In genomic region chr5:64389202-64389929, GRCm38 (mm10) we compare ENCODE assay signal across 8 mouse cellular contexts.
DNase-seq lines count a peak whose midpoint lies in the region; ATAC-seq lines count a peak whose summit lies in the region.

No protein-coding gene starts in this region.

- ATAC-seq in forebrain, embryonic 14.5 days: peak; percentile 63
- ATAC-seq in neural tube, embryonic 15.5 days (ENCODE audit: low FRiP score): peak; percentile 53; the same call in 1 of the 2 replicates

- no peak overlapping the region for H3K4me3 ChIP-seq in forebrain, embryonic 14.5 days (ENCODE audit: low read depth, low read length)
- H3K4me3 ChIP-seq in neural tube, embryonic 15.5 days (replicated peaks): no peak overlapping the region

- no peaks in the 10 kb centered on the region for H3K27me3 ChIP-seq in forebrain, embryonic 14.5 days (replicated peaks; ENCODE audit: control insufficient read depth, insufficient read depth, low read length)
- 0 out of 2 replicates have a peak, but pooled peaks cover 6% of the 10 kb centered on the region for H3K27me3 ChIP-seq in neural tube, embryonic 15.5 days (replicated peaks)

- peaks cover 17% of the 10 kb centered on the region for H3K4me1 ChIP-seq in forebrain, embryonic 14.5 days (ENCODE audit: control insufficient read depth, insufficient read depth, low read length)
- peaks cover 16% of the 10 kb centered on the region for H3K4me1 ChIP-seq in neural tube, embryonic 15.5 days

- 13% methylated on average over 6 of the region's 6 CpGs for WGBS in forebrain, embryonic 14.5 days
- 12% methylated on average over 6 of the region's 6 CpGs for WGBS in neural tube, embryonic 15.5 days

- H3K36me3 ChIP-seq in forebrain, embryonic 14.5 days (ENCODE audit: control insufficient read depth, insufficient read depth, low read length): no peaks in the 10 kb centered on the region
- no peaks in the 10 kb centered on the region for H3K36me3 ChIP-seq in neural tube, embryonic 15.5 days

- no peak overlapping the region for H3K9ac ChIP-seq in forebrain, embryonic 14.5 days (ENCODE audit: low read length)
- H3K9ac ChIP-seq in neural tube, embryonic 15.5 days (replicated peaks): no peak overlapping the region

- H3K9me3 ChIP-seq in forebrain, embryonic 14.5 days (replicated peaks; ENCODE audit: control insufficient read depth, low read length): no peaks in the 10 kb centered on the region
- no peaks in the 10 kb centered on the region for H3K9me3 ChIP-seq in neural tube, embryonic 15.5 days (replicated peaks)

- H3K4me2 ChIP-seq in forebrain, embryonic 14.5 days (ENCODE audit: low read length): no peak overlapping the region
- no peak overlapping the region for H3K4me2 ChIP-seq in neural tube, embryonic 15.5 days

- no peak overlapping the region for H3K27ac ChIP-seq in forebrain, embryonic 14.5 days (ENCODE audit: low read depth, low read length)
- no peak overlapping the region for H3K27ac ChIP-seq in neural tube, embryonic 15.5 days (replicated peaks)

- DNase-seq in retina, postnatal 1 day: peak; percentile 40
- DNase-seq in retina, embryonic 14.5 days (ENCODE audit: low spot score): no peak
- peak; percentile 51 for DNase-seq in forebrain, embryonic 14.5 days (ENCODE audit: low spot score)
- DNase-seq in kidney, postnatal 10 days: peak; percentile 77
- DNase-seq in frontal cortex, postnatal 14 days (ENCODE audit: low spot score in 2 of 2): no peak
- no peak for DNase-seq in spleen, postnatal 14 days (ENCODE audit: low spot score in 2 of 2)
- no peak for DNase-seq in cerebellum, adult 18-20 months

Comparison
In these comparisons a context has a peak if more than half of its experiments do, and no peak if none do; other contexts are left out.
1. DNase-seq: peak in retina, postnatal 1 day (single experiment), forebrain, embryonic 14.5 days (single experiment) and kidney, postnatal 10 days (single experiment); none in retina, embryonic 14.5 days (single experiment), frontal cortex, postnatal 14 days (0 of 2), spleen, postnatal 14 days (0 of 2) and cerebellum, adult 18-20 months (0 of 2).